In genomic region chr11:24330366-24331124, GRCm38 (mm10) we compare ENCODE assay signal across 25 mouse cellular contexts.
DNase-seq lines count a peak whose midpoint lies in the region; ATAC-seq and TF ChIP-seq lines count a peak whose summit lies in the region.
"Had no signal": no experiment of that assay in that cellular context is flagged by ENCODE, and none has a peak within 500 bp of the region (broad histone marks: within the 10 kb centered on the region; RNA-seq: fewer than 3 reads in every experiment).

No protein-coding gene starts in this region.

- peaks cover 30% of the 10 kb centered on the region for H3K4me1 ChIP-seq in forebrain, embryonic 10.5 days
- H3K4me1 ChIP-seq in forebrain, postnatal 0 days (ENCODE audit: insufficient read depth) = no peaks in the 10 kb centered on the region
- H3K4me1 ChIP-seq in midbrain, embryonic 11.5 days (ENCODE audit: control insufficient read depth, insufficient read depth, low read length) = no peaks in the 10 kb centered on the region
- no peaks in the 10 kb centered on the region for H3K4me1 ChIP-seq in midbrain, embryonic 10.5 days
- H3K4me1 ChIP-seq in forebrain, embryonic 12.5 days = peaks cover 12% of the 10 kb centered on the region; the same call in 1 of the 2 replicates
- peaks cover 13% of the 10 kb centered on the region for H3K4me1 ChIP-seq in forebrain, embryonic 16.5 days (replicated peaks; ENCODE audit: control insufficient read depth, insufficient read depth, low read length)
- H3K4me1 ChIP-seq: embryonic facial prominence, embryonic 15.5 days had no signal

- TF ChIP-seq CTCF in forebrain, postnatal 0 days (IDR thresholded peaks at IDR 0.05; ENCODE audit: low read depth) = no peak

- peaks cover 8% of the 10 kb centered on the region for H3K27me3 ChIP-seq in forebrain, embryonic 10.5 days (ENCODE audit: poor library complexity, severe bottlenecking)
- H3K27me3 ChIP-seq in forebrain, postnatal 0 days (ENCODE audit: insufficient read depth, low read length) = no peaks in the 10 kb centered on the region
- no peaks in the 10 kb centered on the region for H3K27me3 ChIP-seq in midbrain, embryonic 11.5 days (ENCODE audit: control insufficient read depth, insufficient read depth, low read length)
- H3K27me3 ChIP-seq in midbrain, embryonic 10.5 days (ENCODE audit: low read depth, poor library complexity, severe bottlenecking) = no peaks in the 10 kb centered on the region
- peaks cover 9% of the 10 kb centered on the region; the same call in 1 of the 2 replicates for H3K27me3 ChIP-seq in forebrain, embryonic 12.5 days
- H3K27me3 ChIP-seq in forebrain, embryonic 16.5 days (replicated peaks; ENCODE audit: control insufficient read depth, insufficient read depth, low read length) = no peaks in the 10 kb centered on the region
- H3K27me3 ChIP-seq: embryonic facial prominence, embryonic 15.5 days; heart, embryonic 15.5 days had no signal

- peak overlapping the region; percentile 72; the same call in 1 of the 2 replicates for H3K27ac ChIP-seq in forebrain, embryonic 10.5 days
- no peak overlapping the region for H3K27ac ChIP-seq in forebrain, postnatal 0 days (ENCODE audit: low read depth, low read length)
- H3K27ac ChIP-seq in midbrain, embryonic 11.5 days (ENCODE audit: low read depth, low read length) = no peak overlapping the region
- no peak overlapping the region for H3K27ac ChIP-seq in midbrain, embryonic 10.5 days (replicated peaks)
- H3K27ac ChIP-seq in forebrain, embryonic 12.5 days = peak overlapping the region; percentile 76
- no peak overlapping the region for H3K27ac ChIP-seq in forebrain, embryonic 16.5 days (ENCODE audit: low read length)
- H3K27ac ChIP-seq: embryonic facial prominence, embryonic 15.5 days; gastrocnemius, adult 2 months; heart, embryonic 15.5 days had no signal

- no peak overlapping the region for H3K4me2 ChIP-seq in forebrain, postnatal 0 days (ENCODE audit: low read depth)
- no peak overlapping the region for H3K4me2 ChIP-seq in midbrain, embryonic 11.5 days
- 0 out of 2 replicates have a peak overlapping the region, but pooled peaks have one; percentile 22 for H3K4me2 ChIP-seq in forebrain, embryonic 12.5 days
- no peak overlapping the region; the same call in 1 of the 2 replicates for H3K4me2 ChIP-seq in forebrain, embryonic 16.5 days (ENCODE audit: low read length)
- H3K4me2 ChIP-seq: embryonic facial prominence, embryonic 15.5 days; heart, embryonic 11.5 days; heart, embryonic 15.5 days had no signal

- DNase-seq in forebrain, embryonic 10.5 days (ENCODE audit: extremely low spot score, low spot score) = no peak
- no peak for DNase-seq in forebrain, postnatal 0 days
- DNase-seq in midbrain, embryonic 11.5 days (ENCODE audit: low spot score, missing footprints) = peak; percentile 60
- no peak for DNase-seq in midbrain, embryonic 10.5 days (ENCODE audit: low spot score)
- DNase-seq in liver = no peak
- DNase-seq: adrenal gland, adult 8-10 months; adrenal gland, postnatal 36 days; B cell, adult 2 months; cerebellum, adult 11 months; cerebellum, adult 8-10 months; cerebellum, postnatal 14 days; embryo, embryonic 11 days; gastrocnemius, adult 2 months; gastrocnemius, postnatal 36 days; heart, adult 18-20 months; heart, postnatal 14 days had no signal

- ATAC-seq in forebrain, postnatal 0 days = no peak
- no peak for ATAC-seq in midbrain, embryonic 11.5 days (ENCODE audit: low FRiP score)
- ATAC-seq in forebrain, embryonic 12.5 days (ENCODE audit: low FRiP score) = peak; percentile 81
- ATAC-seq in forebrain, embryonic 16.5 days = peak; percentile 84
- ATAC-seq: CD4-positive, CD25-positive, alpha-beta regulatory T cell, adult 4 months; hindbrain, embryonic 16.5 days had no signal

- H3K9me3 ChIP-seq in forebrain, embryonic 10.5 days = no peaks in the 10 kb centered on the region
- H3K9me3 ChIP-seq in forebrain, postnatal 0 days (ENCODE audit: low read length) = no peaks in the 10 kb centered on the region
- no peaks in the 10 kb centered on the region for H3K9me3 ChIP-seq in midbrain, embryonic 11.5 days (ENCODE audit: control insufficient read depth, low read length)
- no peaks in the 10 kb centered on the region for H3K9me3 ChIP-seq in midbrain, embryonic 10.5 days (replicated peaks)
- no peaks in the 10 kb centered on the region for H3K9me3 ChIP-seq in forebrain, embryonic 12.5 days
- no peaks in the 10 kb centered on the region for H3K9me3 ChIP-seq in forebrain, embryonic 16.5 days (ENCODE audit: control insufficient read depth, low read length)
- H3K9me3 ChIP-seq: embryonic facial prominence, embryonic 15.5 days; G1E; heart, embryonic 15.5 days had no signal

- H3K4me3 ChIP-seq in forebrain, embryonic 10.5 days = no peak overlapping the region
- no peak overlapping the region for H3K4me3 ChIP-seq in forebrain, postnatal 0 days (ENCODE audit: low read depth, low read length)
- H3K4me3 ChIP-seq in midbrain, embryonic 11.5 days (ENCODE audit: low read depth, low read length) = no peak overlapping the region
- H3K4me3 ChIP-seq in midbrain, embryonic 10.5 days = no peak overlapping the region
- no peak overlapping the region for H3K4me3 ChIP-seq in forebrain, embryonic 12.5 days (replicated peaks)
- no peak overlapping the region for H3K4me3 ChIP-seq in forebrain, embryonic 16.5 days (replicated peaks; ENCODE audit: low read length)
- H3K4me3 ChIP-seq: embryonic facial prominence, embryonic 15.5 days; erythroblast, embryonic 14.5 days; gastrocnemius, adult 2 months; heart, embryonic 15.5 days had no signal

- WGBS in forebrain, embryonic 10.5 days = 52% methylated on average over 10 of the region's 10 CpGs
- WGBS in forebrain, postnatal 0 days = 23% methylated on average over 10 of the region's 10 CpGs
- WGBS in midbrain, embryonic 11.5 days = 77% methylated on average over 10 of the region's 10 CpGs
- WGBS in midbrain, embryonic 10.5 days = 79% methylated on average over 10 of the region's 10 CpGs
- WGBS in forebrain, embryonic 12.5 days = 30% methylated on average over 10 of the region's 10 CpGs
- WGBS in forebrain, embryonic 16.5 days = 13% methylated on average over 10 of the region's 10 CpGs

- H3K36me3 ChIP-seq in forebrain, embryonic 10.5 days (replicated peaks) = no peaks in the 10 kb centered on the region
- H3K36me3 ChIP-seq in forebrain, postnatal 0 days (ENCODE audit: insufficient read depth) = no peaks in the 10 kb centered on the region
- no peaks in the 10 kb centered on the region for H3K36me3 ChIP-seq in midbrain, embryonic 11.5 days (ENCODE audit: control insufficient read depth, insufficient read depth, low read length)
- no peaks in the 10 kb centered on the region for H3K36me3 ChIP-seq in midbrain, embryonic 10.5 days
- no peaks in the 10 kb centered on the region for H3K36me3 ChIP-seq in forebrain, embryonic 12.5 days (replicated peaks)
- H3K36me3 ChIP-seq in forebrain, embryonic 16.5 days (ENCODE audit: control insufficient read depth, insufficient read depth) = no peaks in the 10 kb centered on the region
- H3K36me3 ChIP-seq: embryonic facial prominence, embryonic 15.5 days; G1E; heart, embryonic 15.5 days had no signal

- H3K9ac ChIP-seq in forebrain, postnatal 0 days = no peak overlapping the region
- H3K9ac ChIP-seq in midbrain, embryonic 11.5 days (ENCODE audit: low read length) = no peak overlapping the region
- H3K9ac ChIP-seq in forebrain, embryonic 12.5 days = no peak overlapping the region
- H3K9ac ChIP-seq in forebrain, embryonic 16.5 days (replicated peaks; ENCODE audit: low read depth, low read length) = no peak overlapping the region
- H3K9ac ChIP-seq: embryonic facial prominence, embryonic 15.5 days; heart, embryonic 15.5 days had no signal

Comparison
In these comparisons a context has a peak if more than half of its experiments do, and no peak if none do; other contexts are left out.
1. H3K27ac ChIP-seq: peak in forebrain, embryonic 10.5 days (single experiment) and forebrain, embryonic 12.5 days (single experiment); none in forebrain, postnatal 0 days (single experiment), midbrain, embryonic 11.5 days (single experiment), midbrain, embryonic 10.5 days (single experiment) and forebrain, embryonic 16.5 days (single experiment).
2. ATAC-seq: peak in forebrain, embryonic 12.5 days (single experiment) and forebrain, embryonic 16.5 days (single experiment); none in forebrain, postnatal 0 days (single experiment) and midbrain, embryonic 11.5 days (single experiment).